Mouse (Mus musculus) small intestine, adult 2 months (tissue): Measurements from ENCODE around the gene Arl6ip1. TPM values are rescaled to one million over a fixed set of nuclear protein-coding genes. Genes with fewer than 3 reads are reported as not detected.

Source experiments
- H3K27ac ChIP-seq: fragments of 200-500 bp; 2 replicates; pipeline ENCODE4 v1.5.1; 2012; ENCODE audit warnings: low read depth, low read length, control low read depth, inconsistent platforms; ENCODE audit not compliant: insufficient read depth
- H3K27me3 ChIP-seq: fragments of 200-500 bp; 2 replicates; pipeline ENCODE4 v1.6.1; 2012; ENCODE audit warnings: mild to moderate bottlenecking, moderate library complexity, low read length, inconsistent platforms; ENCODE audit not compliant: control insufficient read depth, insufficient read depth
- H3K36me3 ChIP-seq: fragments of 200-500 bp; 2 replicates; pipeline ENCODE4 v1.6.1; 2012; ENCODE audit warnings: mild to moderate bottlenecking, low read length, control low read depth, inconsistent platforms; ENCODE audit not compliant: control insufficient read depth, insufficient read depth
- H3K4me1 ChIP-seq: fragments of 200-500 bp; 2 replicates; pipeline ENCODE4 v1.6.1; 2012; ENCODE audit warnings: low read length, inconsistent platforms, mixed read lengths; ENCODE audit not compliant: control insufficient read depth, insufficient read depth, insufficient read length
- H3K4me3 ChIP-seq: fragments of 200-500 bp; 2 replicates; pipeline ENCODE4 v1.5.1; 2012; ENCODE audit warnings: low read depth, mild to moderate bottlenecking, control low read depth, inconsistent platforms, low read length, moderate library complexity
- CTCF ChIP-seq: fragments of 200-500 bp; IDR thresholded peaks from 2 replicates; pipeline ENCODE4 v1.5.1; 2012; ENCODE audit warnings: low read depth, mild to moderate bottlenecking, control low read depth, inconsistent platforms, low read length, moderate library complexity, mixed read lengths; ENCODE audit not compliant: insufficient replicate concordance, insufficient read length; ENCODE audit errors: extremely low read depth
- POLR2A ChIP-seq: fragments of 200-500 bp; IDR thresholded peaks from 2 replicates; pipeline ENCODE4 v1.6.1; 2012; ENCODE audit warnings: low read depth, mild to moderate bottlenecking, control low read depth, inconsistent platforms, low read length, moderate library complexity
- WGBS: fragments of 180-500 bp; shearing (Covaris S2); methylation state at CpG from one replicate; pipeline ENCODE4 v1.1.7; 2018; 5-methylcytosine and 5-hydroxymethylcytosine counted together
- polyA plus RNA-seq: library from polyadenylated mRNA; depleted of rRNA; stranded (reverse); fragments of >200 nt; gene quantifications from 2 replicates; pipeline ENCODE4 v1.2.3, GENCODE M21; 2012; rRNA removed

The Arl6ip1 gene
- polyA plus RNA-seq, 1 experiment, result 99.7 TPM

DNA sequence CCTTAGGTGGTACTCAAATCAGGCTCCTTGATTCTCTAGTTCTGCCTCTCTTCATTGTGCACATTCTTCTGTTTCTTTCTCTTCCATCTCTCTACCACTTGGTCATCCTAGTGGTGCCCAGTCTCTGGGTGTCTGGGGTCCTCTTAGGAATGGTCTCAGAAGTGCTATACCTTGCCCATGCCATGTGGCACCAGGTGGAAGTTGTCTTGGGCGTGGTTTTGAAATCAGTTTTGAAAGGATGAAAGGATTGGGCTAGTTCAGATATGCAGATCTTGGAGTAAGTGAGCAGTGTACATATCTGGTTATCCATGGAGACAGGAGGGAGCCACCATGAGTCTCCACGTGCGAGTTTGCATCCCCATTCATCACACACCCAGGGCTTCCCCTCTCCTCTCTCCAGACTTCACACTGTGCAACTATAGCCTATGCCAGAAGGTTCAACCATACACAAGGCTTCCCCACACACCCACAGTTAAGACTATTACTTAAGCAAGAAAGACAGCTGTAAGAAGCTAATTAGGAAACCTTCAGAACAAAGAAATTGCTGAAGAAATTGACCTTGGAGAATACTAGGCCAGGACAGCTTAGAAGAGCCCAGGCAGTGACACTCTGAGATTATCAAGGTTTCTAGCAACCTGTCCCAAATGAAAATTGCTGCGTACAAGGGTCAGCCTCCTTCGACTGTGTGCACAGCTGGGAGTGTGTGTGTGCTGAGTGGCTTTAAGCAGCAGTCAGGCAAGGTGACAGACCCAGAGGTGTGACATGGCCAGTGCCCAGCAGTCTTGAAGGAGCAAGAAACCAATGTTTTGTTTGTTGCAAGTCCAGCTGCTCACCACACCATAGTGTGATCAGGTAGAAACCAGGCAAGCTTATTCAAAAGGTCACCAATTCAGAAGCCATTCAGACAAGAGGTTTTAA, 25.7 kb downstream of the Arl6ip1 start:
- H3K36me3 ChIP-seq, result peaks cover 28% of the 10 kb centered on the region
- 28% methylated on average over 5 of the region's 5 CpGs for WGBS
- H3K27ac ChIP-seq, result no peak overlapping the region
- H3K4me1 ChIP-seq, result peaks cover 2% of the 10 kb centered on the region; the same call in 1 of the 2 replicates
- no peak overlapping the region for H3K4me3 ChIP-seq
- no peak for TF ChIP-seq CTCF
- no peak for TF ChIP-seq POLR2A
- no peaks in the 10 kb centered on the region for H3K27me3 ChIP-seq

DNA sequence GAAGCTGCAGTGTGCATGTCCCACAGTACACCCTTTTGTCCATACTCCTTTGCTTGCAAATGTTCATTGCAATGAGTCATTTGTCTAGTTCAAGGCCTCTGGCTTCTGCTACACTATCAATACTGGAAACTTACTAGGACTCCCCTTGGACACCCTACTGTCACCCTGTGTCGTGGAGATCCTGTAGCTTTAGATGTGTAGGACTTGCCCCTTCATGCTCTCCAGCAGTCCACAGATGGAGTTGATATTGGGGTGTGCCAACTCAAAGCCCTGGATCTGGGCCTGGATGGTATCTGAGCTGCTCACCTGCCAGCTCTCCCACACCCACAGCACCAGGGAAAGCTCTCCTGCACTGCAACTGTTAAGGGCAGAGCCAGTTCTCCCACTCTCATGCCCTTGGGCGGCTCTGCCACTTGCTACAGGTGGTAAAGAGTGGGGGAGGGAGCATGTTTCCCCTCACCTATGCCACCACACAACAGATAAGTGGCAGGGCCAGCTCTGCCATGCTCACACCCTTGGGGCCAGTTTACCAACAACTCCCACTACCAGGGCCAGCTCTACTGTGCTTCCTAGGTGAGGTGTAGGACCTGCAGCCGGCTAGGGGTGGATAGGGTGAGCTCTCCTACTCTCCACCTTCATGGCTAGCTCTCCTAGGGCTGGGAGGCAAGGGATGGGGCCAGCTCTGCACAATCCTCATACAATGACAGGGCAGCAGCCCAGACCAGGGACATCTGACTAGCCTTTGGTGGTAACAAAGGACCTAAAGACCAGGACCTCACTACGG, 26.6 kb downstream of the Arl6ip1 start:
- no peaks in the 10 kb centered on the region for H3K27me3 ChIP-seq
- H3K4me3 ChIP-seq, result no peak overlapping the region
- no peak overlapping the region for H3K27ac ChIP-seq
- 44% methylated on average over 4 of the region's 4 CpGs for WGBS
- H3K4me1 ChIP-seq, result peaks cover 2% of the 10 kb centered on the region; the same call in 1 of the 2 replicates
- TF ChIP-seq CTCF (no peak), POLR2A (no peak)
- peaks cover 19% of the 10 kb centered on the region for H3K36me3 ChIP-seq

DNA sequence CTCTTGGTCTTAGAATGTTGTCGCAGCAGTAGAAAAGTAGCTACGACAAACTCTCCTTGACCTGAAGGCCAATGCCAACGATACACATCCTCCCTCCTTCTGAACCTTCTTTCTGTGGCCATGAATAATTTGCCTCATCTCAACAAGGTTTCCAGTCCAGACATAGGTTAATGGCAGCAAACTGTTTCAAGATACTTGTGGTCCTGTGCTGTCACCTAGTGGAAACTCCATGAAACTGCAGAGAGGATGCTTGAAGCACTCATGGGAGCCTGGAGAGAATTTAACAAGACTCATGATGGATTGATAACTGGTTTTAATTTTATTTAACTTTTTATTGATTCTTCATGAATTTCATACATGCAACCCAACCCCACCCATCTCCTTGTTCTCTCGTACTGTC, 27.2 kb downstream of the Arl6ip1 start:
- 49% methylated on average over 4 of the region's 4 CpGs for WGBS
- Histone ChIP-seq H3K36me3 (peaks cover 14% of the 10 kb centered on the region), H3K27me3 (no peaks in the 10 kb centered on the region), H3K27ac (no peak overlapping the region), H3K4me3 (no peak overlapping the region), H3K4me1 (peaks cover 2% of the 10 kb centered on the region; the same call in 1 of the 2 replicates)
- TF ChIP-seq POLR2A (no peak), CTCF (no peak)

DNA sequence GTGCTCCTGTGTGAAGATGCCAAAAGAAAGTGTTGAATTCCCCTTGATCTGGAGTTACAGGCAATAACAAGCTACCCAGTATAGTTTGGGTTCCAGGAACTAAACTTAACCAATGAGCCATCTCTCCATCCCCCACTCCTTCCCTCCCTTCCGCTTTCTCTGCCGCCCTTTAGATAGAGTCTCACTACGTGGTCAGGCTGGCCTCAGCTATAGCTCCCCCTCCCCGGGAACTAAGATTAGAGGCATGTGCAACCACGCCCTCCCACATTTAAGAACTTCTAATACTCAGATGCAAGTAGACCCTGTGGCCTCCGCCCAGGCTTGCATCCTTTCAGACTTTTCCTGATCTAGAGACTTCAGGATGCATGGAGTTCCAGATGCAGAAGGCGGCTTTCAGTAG, 31.8 kb downstream of the Arl6ip1 start:
- 44% methylated on average over 7 of the region's 7 CpGs for whole genome bisulfite sequencing

DNA sequence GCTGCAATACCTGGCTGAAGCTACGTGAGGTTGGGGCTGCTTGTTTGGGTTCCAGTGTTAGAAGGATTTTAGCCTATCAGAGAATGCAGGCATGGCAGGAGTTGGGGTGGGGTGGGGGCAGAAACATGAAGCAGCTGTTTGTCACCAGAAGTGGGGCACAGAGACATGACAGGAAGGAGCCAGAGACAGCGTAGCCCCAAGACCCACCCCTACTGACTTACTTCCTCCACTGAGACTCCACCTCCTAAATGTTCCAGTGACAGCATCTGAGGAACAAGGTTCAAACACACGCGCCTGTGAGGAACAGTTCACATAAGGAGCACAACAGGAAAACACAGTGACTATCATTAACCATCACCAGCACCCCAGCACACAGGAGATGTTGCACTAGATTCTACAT, 49.5 kb downstream of the Arl6ip1 start:
- 54% methylated on average over 4 of the region's 4 CpGs for WGBS
- Histone ChIP-seq H3K4me3 (no peak overlapping the region), H3K36me3 (no peaks in the 10 kb centered on the region), H3K4me1 (no peaks in the 10 kb centered on the region), H3K27me3 (no peaks in the 10 kb centered on the region), H3K27ac (no peak overlapping the region)
- TF ChIP-seq POLR2A (no peak), CTCF (no peak)

More for the DNA sequence above, 31.8 kb downstream of the Arl6ip1 start:
- Histone ChIP-seq H3K27ac (no peak overlapping the region), H3K4me1 (no peaks in the 10 kb centered on the region), H3K36me3 (no peaks in the 10 kb centered on the region), H3K4me3 (no peak overlapping the region), H3K27me3 (no peaks in the 10 kb centered on the region)
- TF ChIP-seq POLR2A, result no peak
- TF ChIP-seq CTCF, result no peak

DNA sequence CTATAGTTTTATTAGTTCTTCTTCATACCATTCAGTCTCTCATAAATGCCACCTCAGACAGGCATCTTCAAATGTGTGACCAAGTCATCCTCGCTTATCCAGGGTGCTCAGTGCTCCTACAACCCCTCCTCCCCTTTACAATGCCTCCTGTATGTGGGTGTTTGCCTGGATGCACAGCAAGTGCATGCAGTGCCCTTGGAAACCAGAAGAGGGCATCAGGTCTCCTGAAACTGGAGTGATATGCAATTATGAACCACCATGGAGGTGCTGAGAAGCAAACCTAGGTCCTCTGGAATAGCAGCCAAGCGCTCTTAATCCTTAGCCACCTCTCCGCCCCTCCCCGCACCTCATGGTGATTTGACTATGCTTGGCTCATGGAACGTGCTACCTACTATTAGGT, 50.4 kb downstream of the Arl6ip1 start:
- no peaks in the 10 kb centered on the region for H3K4me1 ChIP-seq
- H3K36me3 ChIP-seq, result no peaks in the 10 kb centered on the region
- no peak overlapping the region for H3K4me3 ChIP-seq
- no peak overlapping the region for H3K27ac ChIP-seq
- WGBS, result 83% methylated on average over 5 of the region's 5 CpGs
- TF ChIP-seq CTCF, result no peak
- TF ChIP-seq POLR2A, result no peak
- no peaks in the 10 kb centered on the region for H3K27me3 ChIP-seq

Other genes with a start within 250 kb of the Arl6ip1 start
- 94.0 and 192 TPM in 2 replicates for gene Rps15a, start 13.5 kb downstream of the Arl6ip1 start, polyA plus RNA-seq
- 20.1 and 38.3 TPM in 2 replicates for gene Smg1, start 114.0 kb upstream of the Arl6ip1 start, polyA plus RNA-seq